Mouse (Mus musculus) limb, embryonic 13.5 days (tissue): ENCODE results near the gene Arhgap18. TPM values are rescaled to one million over a fixed set of nuclear protein-coding genes. Genes with fewer than 3 reads are reported as not detected.
A peak's percentile ranks its signal among the peaks of the same experiment; 100 is the strongest.

Source experiments
- ATAC-seq: fragments of 200-750 bp; cut with Nextera tagmentation; 2 replicates; pipeline ENCODE4 v1.8.0; 2017; ENCODE audit warnings: low read depth, moderate number of reproducible peaks, moderate TSS enrichment; ENCODE audit not compliant: low FRiP score
- H3K27ac ChIP-seq: fragments of 300-500 bp; sonication (generic); 2 replicates; pipeline ENCODE4 v1.5.1; 2015; ENCODE audit warnings: inconsistent platforms, mild to moderate bottlenecking, moderate library complexity
- H3K27me3 ChIP-seq: fragments of 300-500 bp; sonication (generic); 2 replicates; pipeline ENCODE4 v1.6.1; 2015; ENCODE audit warnings: mild to moderate bottlenecking, inconsistent platforms
- H3K36me3 ChIP-seq: fragments of 300-500 bp; sonication (generic); 2 replicates; pipeline ENCODE4 v1.6.1; 2015; ENCODE audit warnings: inconsistent platforms, mild to moderate bottlenecking, moderate library complexity
- H3K4me1 ChIP-seq: fragments of 300-500 bp; sonication (generic); 2 replicates; pipeline ENCODE4 v1.6.1; 2015; ENCODE audit warnings: inconsistent platforms
- H3K4me2 ChIP-seq: fragments of 300-500 bp; sonication (generic); replicated peaks from 2 replicates; pipeline ENCODE4 v1.6.1; 2015; ENCODE audit warnings: inconsistent platforms, mild to moderate bottlenecking, moderate library complexity
- H3K4me3 ChIP-seq: fragments of 300-500 bp; sonication (generic); 2 replicates; pipeline ENCODE4 v1.5.1; 2015; ENCODE audit warnings: moderate library complexity, mild to moderate bottlenecking, inconsistent platforms
- H3K9ac ChIP-seq: fragments of 300-500 bp; sonication (generic); 2 replicates; pipeline ENCODE4 v1.6.1; 2015; ENCODE audit warnings: mild to moderate bottlenecking, inconsistent platforms
- H3K9me3 ChIP-seq: fragments of 300-500 bp; sonication (generic); 2 replicates; pipeline ENCODE4 v1.6.1; 2016; ENCODE audit warnings: inconsistent platforms
- WGBS: fragments of 180-500 bp; shearing (Covaris S2); methylation state at CpG from one replicate; pipeline ENCODE4 v1.1.7; 2015; 5-methylcytosine and 5-hydroxymethylcytosine counted together
- polyA plus RNA-seq: library from polyadenylated mRNA; unstranded; fragments of >200 nt; fragmentation: Nextera tagmentation; extraction: Ambion mirVana; gene quantifications from 2 replicates; pipeline ENCODE4 v1.2.1, GENCODE M21; 2015

Gene Arhgap18
- polyA plus RNA-seq, 1 experiment from 2014 or later = 23.7 TPM

DNA sequence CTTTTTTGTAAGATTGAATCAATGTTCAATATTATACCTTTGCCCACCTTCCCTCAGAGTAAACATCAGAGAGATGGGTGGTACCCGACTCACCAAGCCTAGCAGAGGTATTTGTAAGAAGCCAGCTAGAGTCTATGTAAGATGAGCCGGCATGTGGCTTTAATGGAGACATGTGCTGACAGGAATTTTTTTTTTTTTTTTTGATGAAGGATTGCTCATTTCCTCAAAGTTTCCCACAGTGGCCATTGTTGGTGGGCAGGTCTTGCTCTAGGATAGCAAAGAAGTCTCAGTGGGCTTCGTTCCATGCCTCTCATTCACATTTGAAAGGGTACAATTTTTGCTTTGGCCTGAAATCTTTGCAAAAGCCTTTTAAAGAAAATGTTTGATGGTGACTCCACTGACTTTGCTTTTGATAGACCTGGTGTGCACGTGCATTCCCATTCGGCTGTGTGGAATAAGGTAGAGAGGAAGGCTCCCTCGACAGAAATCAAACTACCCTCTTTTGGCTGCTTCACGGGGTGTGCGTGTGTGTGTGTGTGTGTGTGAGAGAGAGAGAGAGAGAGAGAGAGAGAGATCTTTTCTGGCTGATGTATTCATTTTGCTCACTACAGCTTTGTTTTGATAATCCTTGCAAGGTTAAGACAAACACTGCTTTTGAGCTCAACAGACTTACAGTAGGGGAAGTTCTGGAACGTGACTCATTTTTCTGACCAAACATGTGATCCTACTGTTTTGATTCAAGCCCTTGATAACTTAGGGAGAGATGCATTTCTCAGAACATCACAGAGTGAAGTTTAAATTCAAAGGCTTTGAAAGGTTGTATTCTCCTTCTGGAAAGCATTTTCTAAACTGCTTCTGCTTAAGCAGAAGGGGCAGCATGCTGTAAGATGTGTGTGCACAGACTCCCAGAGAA, 9.0 kb downstream of the Arhgap18 start:
- H3K9me3 ChIP-seq = no peaks in the 10 kb centered on the region
- no peak overlapping the region for H3K27ac ChIP-seq
- no peak overlapping the region for H3K9ac ChIP-seq
- H3K4me2 ChIP-seq = no peak overlapping the region
- no peaks in the 10 kb centered on the region for H3K27me3 ChIP-seq
- ATAC-seq = no peak
- H3K4me3 ChIP-seq = no peak overlapping the region
- H3K36me3 ChIP-seq = no peaks in the 10 kb centered on the region
- peaks cover 9% of the 10 kb centered on the region for H3K4me1 ChIP-seq
- WGBS = 65% methylated on average over 9 of the region's 9 CpGs

- ATAC-seq = no peak
- no peaks in the 10 kb centered on the region for H3K27me3 ChIP-seq
- 76% methylated on average over 3 of the region's 3 CpGs for WGBS
- H3K9ac ChIP-seq = no peak overlapping the region
- H3K27ac ChIP-seq = no peak overlapping the region
- H3K4me1 ChIP-seq = no peaks in the 10 kb centered on the region
- H3K4me2 ChIP-seq = no peak overlapping the region
- no peaks in the 10 kb centered on the region for H3K9me3 ChIP-seq
- no peaks in the 10 kb centered on the region for H3K36me3 ChIP-seq
- no peak overlapping the region for H3K4me3 ChIP-seq
These were observed 14.0 kb downstream of the Arhgap18 start for GRCm38 (mm10) chr10:26767196-26767595.

GRCm38 (mm10) chr10:26768943-26769342, 15.7 kb downstream of the Arhgap18 start:
- Histone ChIP-seq H3K4me3 (no peak overlapping the region), H3K4me1 (peaks cover 15% of the 10 kb centered on the region), H3K27me3 (no peaks in the 10 kb centered on the region), H3K36me3 (no peaks in the 10 kb centered on the region), H3K9me3 (no peaks in the 10 kb centered on the region), H3K9ac (no peak overlapping the region), H3K4me2 (no peak overlapping the region), H3K27ac (no peak overlapping the region)
- 77% methylated on average over 2 of the region's 2 CpGs for WGBS
- ATAC-seq = no peak

GRCm38 (mm10) chr10:26770035-26770434, 16.8 kb downstream of the Arhgap18 start:
- Histone ChIP-seq H3K4me1 (peaks cover 20% of the 10 kb centered on the region), H3K9me3 (no peaks in the 10 kb centered on the region), H3K27ac (no peak overlapping the region), H3K36me3 (no peaks in the 10 kb centered on the region), H3K9ac (no peak overlapping the region), H3K4me3 (no peak overlapping the region), H3K4me2 (no peak overlapping the region), H3K27me3 (no peaks in the 10 kb centered on the region)
- ATAC-seq = no peak
- 86% methylated on average over 8 of the region's 8 CpGs for WGBS

DNA sequence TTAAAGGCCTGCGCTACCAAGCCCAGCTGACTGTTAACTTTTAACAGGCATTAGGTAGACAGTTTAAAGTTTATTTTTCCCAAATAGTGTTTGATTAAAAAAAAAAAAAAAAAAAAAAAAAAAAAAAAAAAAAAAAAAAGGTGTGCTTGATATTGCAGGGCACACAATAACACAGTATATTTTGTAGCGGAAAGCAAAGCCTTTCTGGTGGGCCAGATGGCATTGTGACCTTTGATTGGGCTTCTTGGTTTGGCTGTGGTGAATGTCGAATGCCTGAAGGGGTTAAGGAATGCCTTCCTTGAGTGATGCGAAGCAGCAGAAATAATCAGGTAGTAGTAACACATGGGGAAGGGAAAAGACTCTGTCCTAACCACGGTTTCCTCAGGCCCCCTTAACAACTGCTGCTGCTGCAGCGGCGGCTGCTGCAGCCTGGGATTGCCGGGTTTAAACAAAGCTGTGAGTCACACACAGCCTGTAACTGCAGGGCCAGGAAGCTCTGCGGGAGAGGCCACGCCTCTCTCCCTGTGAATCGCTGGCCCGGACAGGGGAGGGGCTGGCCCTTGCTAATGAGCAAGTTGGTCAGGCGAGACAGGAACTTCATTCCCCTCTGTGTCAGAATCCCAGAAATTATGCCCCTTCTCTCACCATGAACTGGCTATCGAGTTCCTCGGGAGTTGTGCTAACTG, 18.9 kb downstream of the Arhgap18 start:
- Histone ChIP-seq H3K27ac (peak overlapping the region; percentile 86), H3K4me3 (peak overlapping the region; percentile 60), H3K36me3 (no peaks in the 10 kb centered on the region), H3K4me2 (peak overlapping the region; percentile 82), H3K9me3 (no peaks in the 10 kb centered on the region), H3K4me1 (peaks cover 20% of the 10 kb centered on the region), H3K9ac (peak overlapping the region; percentile 72), H3K27me3 (no peaks in the 10 kb centered on the region)
- peak; percentile 95 for ATAC-seq
- WGBS = 7% methylated on average over 15 of the region's 15 CpGs

- ATAC-seq = peak; percentile 74
- Histone ChIP-seq H3K9me3 (no peaks in the 10 kb centered on the region), H3K4me1 (peaks cover 20% of the 10 kb centered on the region), H3K4me3 (peak overlapping the region; percentile 60), H3K9ac (peak overlapping the region; percentile 72), H3K27me3 (no peaks in the 10 kb centered on the region), H3K27ac (peak overlapping the region; percentile 86), H3K4me2 (peak overlapping the region; percentile 82), H3K36me3 (no peaks in the 10 kb centered on the region)
- WGBS = 1% methylated on average over 22 of the region's 22 CpGs
These were observed 19.7 kb downstream of the Arhgap18 start for GRCm38 (mm10) chr10:26772624-26773540.

DNA sequence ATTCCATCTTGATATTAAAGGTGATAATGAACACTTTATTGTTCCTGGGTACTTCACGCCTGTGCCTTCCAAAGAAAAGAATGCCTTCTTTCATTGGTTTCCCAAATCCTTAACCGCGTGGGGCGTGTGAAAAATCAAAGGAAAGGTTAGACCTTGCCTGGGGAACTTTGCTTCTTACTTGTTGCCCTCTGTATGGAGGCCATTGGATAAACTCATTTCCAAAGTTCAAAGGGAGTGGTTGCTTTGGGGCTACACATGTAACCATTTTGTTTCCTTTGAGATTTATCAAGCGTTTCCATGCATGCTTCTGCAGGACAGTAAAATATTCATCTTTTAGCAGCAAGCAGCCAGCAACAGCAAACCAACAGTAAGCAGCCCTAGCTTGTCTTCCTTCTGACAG, 20.3 kb downstream of the Arhgap18 start:
- Histone ChIP-seq H3K36me3 (no peaks in the 10 kb centered on the region), H3K27ac (peak overlapping the region; percentile 86; the same call in 1 of the 2 replicates), H3K9ac (peak overlapping the region; percentile 72; the same call in 1 of the 2 replicates), H3K27me3 (no peaks in the 10 kb centered on the region), H3K4me2 (peak overlapping the region; percentile 82), H3K4me3 (peak overlapping the region; percentile 60), H3K4me1 (peaks cover 20% of the 10 kb centered on the region), H3K9me3 (no peaks in the 10 kb centered on the region)
- WGBS = 54% methylated on average over 5 of the region's 5 CpGs
- ATAC-seq = no peak

GRCm38 (mm10) chr10:26774266-26774665, 21.0 kb downstream of the Arhgap18 start:
- ATAC-seq = no peak
- Histone ChIP-seq H3K4me3 (peak overlapping the region; percentile 60), H3K4me1 (peaks cover 20% of the 10 kb centered on the region), H3K9me3 (no peaks in the 10 kb centered on the region), H3K4me2 (peak overlapping the region; percentile 82), H3K27me3 (no peaks in the 10 kb centered on the region), H3K9ac (no peak overlapping the region), H3K27ac (no peak overlapping the region), H3K36me3 (no peaks in the 10 kb centered on the region)
- WGBS = 82% methylated on average over 1 of the region's 1 CpGs

DNA sequence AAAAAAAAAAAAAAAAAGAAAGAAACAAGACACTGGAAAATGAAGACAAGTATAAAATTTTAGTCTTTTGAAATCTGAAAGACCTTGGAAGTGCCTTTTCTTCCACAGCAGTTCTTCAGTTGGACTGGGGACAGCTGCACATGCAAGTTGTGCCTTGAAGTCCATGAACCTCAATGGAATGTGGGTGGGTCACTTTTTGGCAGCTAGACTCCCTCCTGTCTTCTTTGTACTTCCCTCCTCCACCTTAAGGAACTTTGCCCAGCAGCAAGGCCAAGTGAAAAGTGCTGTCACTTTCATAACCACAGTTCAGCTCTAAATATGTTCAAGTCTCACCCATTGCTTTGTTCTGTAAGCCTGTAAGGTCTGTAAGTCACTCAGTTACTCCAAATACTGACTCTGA, 23.2 kb downstream of the Arhgap18 start:
- Histone ChIP-seq H3K4me3 (no peak overlapping the region), H3K9me3 (no peaks in the 10 kb centered on the region), H3K27me3 (no peaks in the 10 kb centered on the region), H3K36me3 (no peaks in the 10 kb centered on the region), H3K27ac (no peak overlapping the region), H3K9ac (no peak overlapping the region), H3K4me2 (no peak overlapping the region), H3K4me1 (peaks cover 36% of the 10 kb centered on the region)
- no peak for ATAC-seq

GRCm38 (mm10) chr10:26780581-26780980, 27.4 kb downstream of the Arhgap18 start:
- no peak overlapping the region for H3K9ac ChIP-seq
- H3K9me3 ChIP-seq = no peaks in the 10 kb centered on the region
- ATAC-seq = no peak
- no peak overlapping the region for H3K4me2 ChIP-seq
- H3K4me1 ChIP-seq = peaks cover 16% of the 10 kb centered on the region
- WGBS = 19% methylated on average over 3 of the region's 3 CpGs
- no peak overlapping the region for H3K4me3 ChIP-seq
- no peaks in the 10 kb centered on the region for H3K27me3 ChIP-seq
- H3K27ac ChIP-seq = no peak overlapping the region
- H3K36me3 ChIP-seq = no peaks in the 10 kb centered on the region

- Histone ChIP-seq H3K4me2 (no peak overlapping the region), H3K4me3 (no peak overlapping the region), H3K9me3 (no peaks in the 10 kb centered on the region), H3K27me3 (no peaks in the 10 kb centered on the region), H3K4me1 (no peaks in the 10 kb centered on the region), H3K36me3 (no peaks in the 10 kb centered on the region), H3K9ac (no peak overlapping the region), H3K27ac (no peak overlapping the region)
- WGBS = 73% methylated on average over 2 of the region's 2 CpGs
- ATAC-seq = no peak
These were observed 36.5 kb downstream of the Arhgap18 start for GRCm38 (mm10) chr10:26789680-26790079.
